Mouse (Mus musculus) cerebellum, postnatal 14 days (tissue): Measurements from ENCODE around the gene Wdr26.

ENCODE experiments used
- DNase-seq, 2 experiments: peaks; one replicate each; pipeline ENCODE4 v3.0.0; 2021; ENCODE audit warnings: mixed read lengths in 2 of 2

The Wdr26 gene

DNA sequence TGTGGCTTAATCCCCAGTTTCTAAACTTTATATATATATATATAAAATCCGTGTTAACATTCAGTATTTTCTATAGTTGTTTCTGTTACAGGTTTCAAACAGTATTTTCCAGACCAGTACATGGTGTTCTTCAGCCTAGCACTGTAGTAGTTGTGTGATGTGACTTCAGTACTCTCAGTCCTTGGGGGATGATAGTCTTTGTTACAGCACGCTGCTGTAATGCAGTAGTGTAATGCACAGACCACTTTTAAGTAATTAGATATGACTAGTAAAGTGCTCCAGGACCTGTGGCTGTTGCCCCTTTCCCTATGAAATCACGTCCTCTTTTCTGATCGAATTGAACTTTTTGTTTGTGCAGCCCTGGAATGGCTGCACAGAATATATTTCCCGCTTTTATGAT lies 60.3 kb downstream of the Wdr26 start:
- DNase-seq, result no peak

DNA sequence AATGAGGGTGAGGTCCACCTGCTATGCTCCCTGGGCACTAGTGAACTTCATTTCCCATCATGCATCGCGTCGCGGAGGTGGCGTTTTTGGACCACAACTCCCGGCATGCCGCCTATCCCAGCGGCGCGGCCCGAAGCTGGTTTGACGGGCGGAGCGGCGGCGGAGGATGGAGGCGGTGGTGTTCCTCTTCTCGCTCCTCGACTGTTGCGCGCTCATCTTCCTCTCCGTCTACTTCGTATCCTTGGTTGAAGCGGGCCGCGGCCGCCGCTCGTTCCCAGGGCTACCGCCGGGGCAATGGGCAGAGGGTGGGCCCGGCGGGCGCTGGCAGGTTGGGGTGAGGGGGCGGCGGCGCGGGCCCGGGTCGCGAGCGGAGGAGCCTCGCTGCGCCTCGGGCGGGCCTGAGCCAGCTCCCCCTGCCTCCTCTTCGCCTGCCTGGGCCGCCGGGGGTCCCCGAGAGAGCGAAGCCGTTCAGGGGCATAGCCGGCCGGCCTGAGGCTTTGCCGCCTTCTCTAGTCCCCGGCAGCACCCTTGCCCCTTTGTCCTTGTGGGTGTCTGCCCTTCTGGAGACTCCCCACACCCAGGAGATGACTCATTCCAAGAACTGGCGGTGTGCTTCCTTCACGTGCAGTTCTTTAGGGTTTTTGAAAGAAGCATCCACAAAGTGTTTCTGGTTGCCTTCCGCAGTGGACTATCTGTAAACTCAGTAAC lies 60.8 kb downstream of the Wdr26 start:
- DNase-seq, result peak; percentile 96

GRCm38 (mm10) chr1:181150431-181150826 lies 61.4 kb downstream of the Wdr26 start:
- DNase-seq, result no peak

DNA sequence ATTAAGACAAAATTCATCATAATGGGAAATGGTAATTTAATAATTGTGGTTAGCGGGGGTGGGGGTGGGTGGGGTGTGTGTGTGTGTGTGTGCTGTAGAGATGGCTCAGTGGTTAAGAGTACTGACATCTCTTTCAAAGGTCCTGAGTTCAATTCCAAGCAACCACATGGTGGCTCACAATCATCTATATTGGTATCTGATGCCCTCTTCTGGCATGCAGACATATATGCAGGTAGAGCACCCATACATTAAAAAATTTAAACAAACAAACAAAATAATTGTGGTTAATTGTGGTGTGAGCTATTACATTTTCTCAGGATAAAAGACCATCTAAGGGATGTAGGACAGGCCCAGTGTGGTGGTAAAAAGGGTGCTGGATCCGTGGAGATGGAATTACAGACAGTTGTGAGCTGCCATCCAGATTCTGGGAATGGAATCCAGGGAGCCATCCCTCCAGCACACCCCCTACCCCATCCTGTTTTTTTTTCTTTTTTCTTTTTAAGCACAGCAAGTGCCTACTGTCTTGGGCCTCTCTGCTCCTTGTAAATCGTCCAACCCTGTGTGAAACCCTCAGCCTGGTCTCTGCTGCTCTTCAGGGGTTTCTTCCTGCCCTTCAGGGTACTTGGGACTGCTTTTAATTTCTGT lies 62.3 kb downstream of the Wdr26 start:
- no peak for DNase-seq

DNA sequence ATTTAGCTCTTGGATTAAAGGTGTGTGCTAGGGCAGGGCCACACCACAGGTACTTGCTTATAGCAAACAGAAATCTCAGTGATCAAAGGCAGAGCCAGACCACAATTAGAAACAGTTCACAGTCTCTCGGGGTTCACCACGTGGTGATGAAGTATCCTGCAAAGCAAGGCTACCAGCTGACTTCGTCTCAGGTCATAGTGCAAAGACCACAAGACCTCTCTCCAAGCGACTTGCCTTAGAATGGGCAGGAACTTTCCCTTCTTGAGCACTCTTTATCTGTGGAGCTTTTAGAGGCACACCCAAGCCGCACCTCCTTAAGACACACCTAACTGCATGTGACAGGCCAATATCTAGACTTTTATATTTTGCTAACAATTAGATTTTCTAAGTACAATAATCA lies 63.3 kb downstream of the Wdr26 start:
- DNase-seq, result no peak

DNA sequence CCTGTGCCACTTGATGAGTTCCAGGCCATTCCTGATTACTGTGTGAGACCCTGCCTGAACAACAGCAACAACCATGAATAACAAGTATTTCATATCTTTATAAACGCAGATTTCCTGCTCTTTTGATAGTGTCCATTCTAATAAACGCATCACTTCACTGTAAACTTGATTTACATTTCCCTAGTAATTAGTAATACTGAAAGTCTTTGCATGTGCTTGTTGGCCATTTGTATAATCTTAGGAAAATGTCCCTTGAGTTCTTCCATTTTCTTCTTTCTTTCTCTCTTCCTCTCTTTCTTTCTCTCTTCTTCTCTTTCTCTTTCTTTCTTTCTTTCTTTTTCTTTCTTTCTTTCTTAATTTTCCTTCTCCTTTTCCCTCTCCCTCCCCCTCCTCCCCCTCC lies 65.6 kb downstream of the Wdr26 start:
- DNase-seq, result no peak

- DNase-seq, result no peak
These were observed 66.8 kb downstream of the Wdr26 start for GRCm38 (mm10) chr1:181144966-181145365.

DNA sequence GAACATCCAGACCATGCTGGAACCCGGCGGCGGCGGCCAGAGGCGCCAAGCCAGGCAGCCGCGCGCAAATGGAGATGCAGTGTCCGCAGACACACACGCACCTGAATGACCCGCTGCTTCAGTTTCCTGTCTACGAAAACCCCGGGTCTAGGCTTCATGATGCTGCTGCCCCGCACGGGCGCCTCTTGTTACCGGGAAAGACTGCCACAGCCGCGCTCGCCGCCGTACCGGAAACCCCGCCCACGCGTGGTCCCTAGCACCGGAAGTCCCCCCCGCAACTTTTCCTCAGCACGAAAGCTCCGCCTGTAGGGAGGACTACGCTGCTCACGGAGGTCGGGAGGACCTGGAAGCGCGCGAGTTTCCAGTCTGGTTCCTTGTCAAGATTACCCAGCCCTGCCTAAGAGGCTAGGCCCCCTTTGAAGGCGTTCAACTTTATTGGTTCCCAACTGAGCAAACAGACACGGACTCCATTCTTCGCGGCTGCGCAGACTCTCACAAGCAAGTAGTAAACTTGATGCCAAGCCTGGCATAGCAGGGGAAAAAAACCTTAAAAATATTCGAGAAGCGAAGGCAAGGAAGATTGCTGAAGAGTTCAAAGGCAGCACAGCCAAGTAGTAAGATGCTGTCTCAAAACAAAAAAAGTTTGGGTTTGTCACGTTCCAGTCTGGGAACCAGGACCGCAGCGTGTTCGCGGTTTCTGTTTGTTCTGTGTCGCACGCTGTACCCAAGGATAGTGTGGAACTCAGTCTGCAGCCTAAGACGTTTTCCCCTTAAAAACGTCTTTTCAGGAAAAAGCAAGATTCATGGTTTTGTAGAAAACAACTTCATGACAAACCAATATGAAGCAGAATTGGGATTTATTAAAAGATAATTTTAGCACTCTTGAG lies 67.6 kb downstream of the Wdr26 start, which contains the start of the genes Nvl and Cnih4:
Nvl (minus strand) TSS at position 255 of the 887 bp plus-strand sequence.
Cnih4 (plus strand) TSS at position 744 of the 887 bp plus-strand sequence.
- peak; percentile 95 to 96 for DNase-seq

DNA sequence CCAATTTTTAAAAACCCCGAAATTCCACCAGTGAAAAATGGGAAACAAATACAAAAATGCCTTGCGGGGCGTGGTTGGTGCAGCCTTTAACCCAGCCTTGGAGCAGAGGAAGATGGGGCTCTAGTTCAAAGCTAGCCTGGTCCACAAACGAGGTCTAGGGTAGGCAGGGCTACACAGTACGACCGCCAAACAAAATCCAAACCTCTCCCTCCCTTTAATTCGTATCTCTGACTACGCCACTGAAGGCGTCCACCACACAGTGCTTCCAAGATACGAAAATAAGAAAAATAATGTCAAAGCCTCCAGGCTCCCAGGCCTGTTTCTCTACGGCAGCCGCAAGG lies 68.2 kb downstream of the Wdr26 start:
- DNase-seq, result no peak

DNA sequence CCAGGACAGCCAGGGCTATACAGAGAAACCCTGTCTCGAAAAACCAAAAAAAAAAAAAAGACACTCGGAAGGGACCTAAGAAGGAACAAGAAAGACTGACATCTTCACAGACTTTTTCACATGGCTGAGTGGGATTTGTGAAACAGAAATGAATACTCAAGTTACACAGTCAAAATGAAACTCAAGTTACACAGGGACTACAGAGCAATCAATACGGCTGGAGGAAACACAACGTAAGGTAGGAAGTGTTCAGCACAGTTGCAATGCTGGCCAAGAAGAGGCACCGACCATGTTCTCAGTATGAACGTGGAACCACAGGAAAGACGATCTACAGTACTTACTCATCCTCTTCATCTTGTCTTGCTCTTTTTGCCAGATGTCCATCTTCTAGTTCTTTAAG lies 73.1 kb downstream of the Wdr26 start:
- no peak for DNase-seq

GRCm38 (mm10) chr1:181131915-181132314 lies 79.9 kb downstream of the Wdr26 start:
- DNase-seq, result no peak

GRCm38 (mm10) chr1:181126766-181127165 lies 85.0 kb downstream of the Wdr26 start:
- DNase-seq, result no peak

DNA sequence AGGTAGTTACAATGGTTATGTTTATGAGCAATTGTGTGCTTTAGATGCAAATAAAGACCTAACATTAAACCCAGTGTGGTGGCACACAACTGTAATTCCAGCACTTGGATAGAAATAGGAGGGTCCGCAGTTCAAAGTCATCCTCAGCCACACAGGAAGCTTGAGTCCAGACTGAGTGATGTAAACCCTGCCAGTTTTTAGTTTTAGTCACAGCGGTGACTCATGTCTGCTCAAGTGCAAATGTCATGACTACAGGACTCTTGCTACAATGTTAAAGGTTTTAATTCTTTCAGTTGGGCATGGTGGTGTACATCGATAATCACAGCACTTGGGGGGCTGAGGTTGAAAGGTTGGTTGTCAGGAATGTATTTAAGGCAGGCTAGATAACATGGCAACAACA lies 85.9 kb downstream of the Wdr26 start:
- DNase-seq, result no peak

- no peak for DNase-seq
These were observed 87.7 kb downstream of the Wdr26 start for GRCm38 (mm10) chr1:181124145-181124544.
